Mouse (Mus musculus) C2C12 (cell line): ENCODE data around the gene Actbl2. TPM values are rescaled to one million over a fixed set of nuclear protein-coding genes. Genes with fewer than 3 reads are reported as not detected.

Source experiments
- H3K27me3 ChIP-seq: one replicate; pipeline ENCODE4 v1.6.1; 2011; ENCODE audit not compliant: control insufficient read depth, insufficient read depth, insufficient read length
- H3K36me3 ChIP-seq: one replicate; pipeline ENCODE4 v1.6.1; 2011; ENCODE audit not compliant: control insufficient read depth, insufficient read depth
- H3K4me3 ChIP-seq: one replicate; pipeline ENCODE4 v1.5.1; 2011; ENCODE audit warnings: mild to moderate bottlenecking, control low read depth; ENCODE audit not compliant: poor library complexity, insufficient read depth, severe bottlenecking
- H3K79me2 ChIP-seq: one replicate; pipeline ENCODE4 v1.6.1; 2011; ENCODE audit not compliant: control insufficient read depth, insufficient read depth
- H3K79me3 ChIP-seq: one replicate; pipeline ENCODE4 v1.6.1; 2011; ENCODE audit warnings: low read depth, control low read depth
- H3ac ChIP-seq: one replicate; pipeline ENCODE3; 2011; ENCODE audit warnings: low read depth; ENCODE audit not compliant: control insufficient read depth, insufficient read length
- CEBPB ChIP-seq: IDR thresholded peaks from one replicate; pipeline ENCODE4 v1.6.1; 2011; ENCODE audit warnings: low read depth, mild to moderate bottlenecking, control low read depth, moderate library complexity
- CTCF ChIP-seq: IDR thresholded peaks from one replicate; pipeline ENCODE4 v1.5.1; 2011; ENCODE audit not compliant: control insufficient read depth, insufficient read depth, insufficient read length
- FOSL1 ChIP-seq: IDR thresholded peaks from one replicate; pipeline ENCODE4 v1.8.0; 2011; ENCODE audit warnings: mild to moderate bottlenecking, low read length; ENCODE audit not compliant: poor library complexity, insufficient read depth, severe bottlenecking
- MAX ChIP-seq: IDR thresholded peaks from one replicate; pipeline ENCODE4 v1.6.1; 2011; ENCODE audit warnings: mild to moderate bottlenecking, control low read depth
- MYOD1 ChIP-seq: IDR thresholded peaks from one replicate; pipeline ENCODE4 v1.6.1; 2011; ENCODE audit warnings: low read depth; ENCODE audit not compliant: control insufficient read depth, insufficient read length
- MYOG ChIP-seq: IDR thresholded peaks from one replicate; pipeline ENCODE4 v1.6.1; 2011; ENCODE audit not compliant: control insufficient read depth, insufficient read length; ENCODE audit errors: extremely low read depth
- USF1 ChIP-seq: IDR thresholded peaks from one replicate; pipeline ENCODE4 v1.6.1; 2011; ENCODE audit warnings: low read depth, mild to moderate bottlenecking, control low read depth, moderate library complexity
- polyA plus RNA-seq: library from polyadenylated mRNA; unstranded; fragments of >200 nt; fragmentation: generic; extraction: Trizol; gene quantifications from one replicate; pipeline ENCODE4 v1.2.1, GENCODE M21; 2012; ENCODE audit warnings: missing spikeins

The Actbl2 gene
- polyA plus RNA-seq, 1 experiment, result not detected

DNA sequence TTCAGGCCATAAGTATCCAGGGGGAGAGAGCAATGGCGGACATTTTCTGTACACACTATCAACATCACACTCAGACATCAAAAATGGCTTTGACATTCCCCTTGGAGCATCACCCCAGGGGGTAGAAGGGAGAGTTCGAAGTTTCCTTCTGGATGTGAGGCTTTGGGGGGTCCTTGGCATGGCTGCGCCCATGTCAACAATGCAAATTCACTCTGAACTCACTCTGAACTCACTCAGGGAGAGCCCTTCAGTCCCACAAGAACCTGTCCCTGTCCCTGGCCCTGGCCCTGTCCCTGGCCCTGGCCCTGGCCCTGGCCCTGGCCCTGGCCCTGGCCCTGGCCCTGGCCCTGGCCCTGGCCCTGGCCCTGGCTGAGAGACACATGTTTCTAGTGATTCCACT, 8.9 kb downstream of the Actbl2 start:
- Histone ChIP-seq H3ac (no peak overlapping the region), H3K79me2 (no peaks in the 10 kb centered on the region), H3K79me3 (no peaks in the 10 kb centered on the region), H3K27me3 (no peaks in the 10 kb centered on the region), H3K36me3 (no peaks in the 10 kb centered on the region), H3K4me3 (no peak overlapping the region)
- no peak for TF ChIP-seq MAX

DNA sequence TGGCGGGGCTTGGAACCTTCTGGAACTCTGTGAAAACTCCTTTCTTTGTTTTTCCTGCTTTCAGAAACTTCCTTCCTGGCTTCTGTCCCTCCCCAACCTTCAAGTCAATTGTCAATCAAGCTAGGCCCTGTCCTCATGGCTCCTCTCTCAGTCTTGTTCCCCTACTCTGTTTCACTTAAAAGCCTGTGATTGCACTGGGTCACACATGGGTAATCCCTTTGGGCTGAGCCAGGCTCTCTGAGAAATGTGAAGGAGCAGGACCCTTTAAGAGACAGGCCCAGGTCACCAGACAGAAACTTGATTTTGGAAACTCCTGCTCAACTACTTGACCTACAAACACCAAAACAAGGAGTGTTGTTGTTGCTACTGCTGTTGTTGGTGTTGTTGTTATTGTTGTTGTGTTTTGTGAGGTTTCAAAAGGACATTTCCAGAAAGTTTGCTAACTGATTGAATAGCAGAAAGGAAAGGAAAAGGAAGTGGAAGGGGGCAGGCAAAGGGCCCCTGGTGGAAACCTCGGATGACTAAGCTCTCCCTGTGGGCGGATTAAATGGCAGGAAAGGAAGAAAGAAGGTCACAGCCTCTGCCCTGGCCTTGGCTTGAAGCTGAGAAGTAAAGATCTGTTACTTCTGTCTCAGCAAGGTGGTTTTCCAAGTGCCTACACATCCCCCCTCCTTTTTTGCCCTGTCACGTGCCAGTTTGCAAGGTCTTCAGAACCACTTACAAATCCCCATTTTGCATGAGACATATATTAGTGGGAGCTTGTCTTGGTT, 10.6 kb downstream of the Actbl2 start:
- no peaks in the 10 kb centered on the region for H3K36me3 ChIP-seq
- no peak overlapping the region for H3K4me3 ChIP-seq
- TF ChIP-seq CTCF (no peak), MAX (no peak), MYOD1 (no peak), USF1 (no peak), MYOG (no peak), FOSL1 (no peak), CEBPB (no peak)
- no peaks in the 10 kb centered on the region for H3K79me2 ChIP-seq
- no peaks in the 10 kb centered on the region for H3K27me3 ChIP-seq
- H3ac ChIP-seq, result no peak overlapping the region
- no peaks in the 10 kb centered on the region for H3K79me3 ChIP-seq

DNA sequence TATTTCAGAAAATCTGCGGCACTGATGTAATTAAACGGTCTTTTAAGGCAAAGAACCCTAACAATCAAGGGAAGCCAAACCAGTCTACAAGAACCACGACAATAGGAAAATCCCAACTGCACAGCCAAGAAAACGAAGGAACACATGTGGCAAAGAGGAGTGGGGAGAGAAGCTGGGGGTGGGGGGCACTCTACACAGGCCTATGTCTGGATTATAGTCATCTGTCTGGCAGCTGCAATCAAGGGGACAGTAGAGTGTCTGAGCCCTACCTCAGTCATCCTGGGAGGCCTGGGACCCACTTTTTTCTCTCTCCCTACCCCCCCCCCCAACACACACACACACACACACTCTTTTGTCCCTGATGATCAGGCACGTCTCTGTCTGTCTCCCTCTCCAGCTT, 12.0 kb downstream of the Actbl2 start:
- Histone ChIP-seq H3ac (no peak overlapping the region), H3K79me2 (no peaks in the 10 kb centered on the region), H3K4me3 (no peak overlapping the region), H3K79me3 (no peaks in the 10 kb centered on the region), H3K36me3 (no peaks in the 10 kb centered on the region), H3K27me3 (no peaks in the 10 kb centered on the region)
- TF ChIP-seq MYOD1 (no peak), MYOG (no peak), FOSL1 (no peak), CEBPB (no peak), MAX (no peak), USF1 (no peak), CTCF (no peak)

DNA sequence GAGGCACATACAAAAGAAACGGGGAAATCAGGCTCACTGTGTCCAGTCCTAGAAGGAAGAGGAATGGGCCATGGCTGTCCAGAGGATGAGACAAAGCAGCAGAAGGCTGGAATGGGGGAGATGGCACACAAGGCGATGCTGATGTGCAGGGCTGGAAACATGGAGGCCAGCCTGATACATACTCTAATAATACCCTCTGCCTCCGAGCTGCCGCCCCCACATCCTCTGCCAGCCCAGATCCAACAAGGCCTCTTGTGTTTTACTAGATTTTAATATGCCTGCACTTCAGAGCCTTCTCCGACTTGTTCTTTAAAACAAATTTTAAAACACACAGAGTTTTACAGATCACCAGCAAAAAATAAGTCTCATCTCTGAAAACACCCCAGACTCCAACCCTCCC, 14.2 kb downstream of the Actbl2 start:
- Histone ChIP-seq H3K27me3 (no peaks in the 10 kb centered on the region), H3K36me3 (no peaks in the 10 kb centered on the region), H3ac (no peak overlapping the region), H3K4me3 (no peak overlapping the region), H3K79me3 (no peaks in the 10 kb centered on the region), H3K79me2 (no peaks in the 10 kb centered on the region)
- TF ChIP-seq CEBPB (no peak), CTCF (no peak), MYOG (no peak), FOSL1 (no peak), MYOD1 (no peak), USF1 (no peak), MAX (no peak)

DNA sequence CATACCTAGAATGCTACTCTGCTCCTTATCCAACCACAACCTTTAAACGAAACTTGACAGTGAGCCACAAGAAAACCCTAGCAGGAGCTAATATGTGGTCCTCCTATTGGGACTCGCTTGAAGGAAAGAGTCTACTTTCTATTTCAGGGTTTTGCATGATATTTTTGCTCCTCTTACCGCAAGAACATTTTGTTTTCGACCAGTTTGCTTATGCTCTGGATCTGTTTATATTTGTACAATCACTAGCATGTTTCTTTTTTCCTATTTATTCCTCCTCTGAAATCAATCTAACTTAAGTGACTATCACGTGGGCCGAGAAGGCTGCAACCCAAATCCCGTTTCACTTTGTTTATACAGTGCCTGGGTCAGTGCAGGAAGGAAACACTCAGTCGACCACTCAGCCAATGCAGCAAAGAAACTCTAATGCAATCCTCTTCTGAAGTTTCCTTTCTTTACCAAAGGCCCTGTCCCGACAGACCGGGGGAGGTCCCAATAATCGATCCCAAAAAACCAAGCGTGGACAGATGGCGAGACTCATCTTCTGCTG, 15.0 kb downstream of the Actbl2 start:
- TF ChIP-seq MAX (no peak), CEBPB (no peak), MYOD1 (no peak), FOSL1 (no peak), CTCF (no peak), MYOG (no peak), USF1 (no peak)
- H3K27me3 ChIP-seq, result no peaks in the 10 kb centered on the region
- H3K79me3 ChIP-seq, result no peaks in the 10 kb centered on the region
- no peaks in the 10 kb centered on the region for H3K79me2 ChIP-seq
- no peak overlapping the region for H3ac ChIP-seq
- no peaks in the 10 kb centered on the region for H3K36me3 ChIP-seq
- no peak overlapping the region for H3K4me3 ChIP-seq

DNA sequence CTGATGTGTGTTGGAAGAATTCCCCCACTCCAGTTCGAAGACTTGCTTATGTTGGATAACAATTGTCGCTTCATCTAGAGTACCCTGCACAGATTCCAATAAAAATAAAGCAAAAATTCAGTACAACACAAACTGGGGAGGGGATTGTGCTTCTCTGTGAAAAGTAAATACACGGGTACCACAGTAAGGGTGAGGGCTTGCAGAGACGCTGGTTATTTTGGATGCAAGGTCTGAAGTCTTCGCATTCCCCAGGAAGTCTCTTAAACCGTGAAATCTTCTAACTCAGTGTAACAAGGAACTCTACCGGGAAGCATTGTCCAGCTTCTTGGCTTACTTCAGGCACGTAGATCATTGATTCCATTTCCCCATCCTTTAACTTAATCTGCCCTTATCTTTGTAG, 17.1 kb downstream of the Actbl2 start:
- TF ChIP-seq USF1, result no peak
- no peak for TF ChIP-seq FOSL1
- TF ChIP-seq MYOG, result no peak
- no peak for TF ChIP-seq MAX
- no peak for TF ChIP-seq CTCF
- TF ChIP-seq MYOD1, result no peak
- no peak for TF ChIP-seq CEBPB
- H3K27me3 ChIP-seq, result no peaks in the 10 kb centered on the region
- H3ac ChIP-seq, result no peak overlapping the region
- H3K36me3 ChIP-seq, result no peaks in the 10 kb centered on the region
- H3K4me3 ChIP-seq, result no peak overlapping the region
- H3K79me2 ChIP-seq, result no peaks in the 10 kb centered on the region
- H3K79me3 ChIP-seq, result no peaks in the 10 kb centered on the region
